Mouse (Mus musculus): ENCODE measurements around the gene Med16. TPM values are rescaled to one million over a fixed set of nuclear protein-coding genes. Genes with fewer than 3 reads are reported as not detected.

Med16 gene
- polyA plus RNA-seq, 1 experiment = 103 TPM

DNA sequence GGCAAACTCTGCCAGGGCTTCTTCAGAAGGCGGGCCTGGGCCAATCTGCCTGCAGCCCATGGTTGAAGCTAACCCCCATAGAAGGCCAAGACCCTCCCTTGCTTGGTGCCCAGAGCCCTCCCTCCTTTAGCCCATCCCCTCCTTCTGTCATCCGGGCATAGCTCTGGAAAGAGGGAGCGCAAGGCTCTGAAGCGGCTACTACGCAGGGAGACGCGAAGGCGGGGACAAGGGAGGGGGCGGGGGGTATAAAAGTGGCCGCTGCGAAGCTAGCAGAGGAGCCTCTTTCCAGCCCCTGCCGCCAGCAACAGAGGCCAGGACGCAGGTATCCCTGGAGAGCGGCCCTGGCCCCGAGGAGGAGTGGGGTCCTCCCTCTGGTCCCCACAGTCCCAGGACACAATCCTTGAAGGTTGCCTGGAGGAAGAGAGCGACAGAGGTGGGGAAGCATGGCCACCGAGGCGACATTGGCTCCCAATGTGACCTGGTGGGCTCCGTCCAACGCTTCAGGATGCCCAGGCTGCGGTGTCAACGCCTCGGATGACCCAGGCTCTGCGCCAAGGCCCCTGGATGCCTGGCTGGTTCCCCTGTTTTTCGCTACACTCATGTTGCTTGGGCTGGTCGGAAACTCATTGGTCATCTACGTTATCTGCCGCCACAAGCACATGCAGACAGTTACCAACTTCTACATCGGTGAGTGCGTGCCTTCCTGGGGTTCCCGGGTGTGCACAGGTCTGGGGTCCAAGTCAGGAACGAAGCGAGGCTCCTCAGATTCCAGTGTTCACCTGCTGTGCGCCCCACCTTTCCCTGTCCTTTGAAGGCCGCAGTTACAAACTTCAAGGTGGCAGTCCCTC, 9.7 kb upstream of the Med16 start:
- TF ChIP-seq POLR2A (IDR thresholded peaks at IDR 0.05; ENCODE audit: control insufficient read depth, extremely low read depth, insufficient read depth, low read length, poor library complexity) (no peak), CTCF (IDR thresholded peaks at IDR 0.05; ENCODE audit: borderline replicate concordance, control insufficient read depth, extremely low read depth, insufficient read depth, low read length, poor library complexity) (no peak)
- Histone ChIP-seq H3K27ac (ENCODE audit: control insufficient read depth, insufficient read depth, low read length) (no peak overlapping the region), H3K4me1 (replicated peaks; ENCODE audit: control insufficient read depth, insufficient read depth, low read length) (peaks cover 39% of the 10 kb centered on the region), H3K4me3 (ENCODE audit: control insufficient read depth, insufficient read depth, low read length) (no peak overlapping the region), H3K36me3 (ENCODE audit: control insufficient read depth, insufficient read depth, low read length) (no peaks in the 10 kb centered on the region), H3K27me3 (ENCODE audit: control insufficient read depth, insufficient read depth, low read length) (no peaks in the 10 kb centered on the region; the same call in 1 of the 2 replicates)
- DNase-seq = no peak
- WGBS = 74% methylated on average over 35 of the region's 35 CpGs

DNA sequence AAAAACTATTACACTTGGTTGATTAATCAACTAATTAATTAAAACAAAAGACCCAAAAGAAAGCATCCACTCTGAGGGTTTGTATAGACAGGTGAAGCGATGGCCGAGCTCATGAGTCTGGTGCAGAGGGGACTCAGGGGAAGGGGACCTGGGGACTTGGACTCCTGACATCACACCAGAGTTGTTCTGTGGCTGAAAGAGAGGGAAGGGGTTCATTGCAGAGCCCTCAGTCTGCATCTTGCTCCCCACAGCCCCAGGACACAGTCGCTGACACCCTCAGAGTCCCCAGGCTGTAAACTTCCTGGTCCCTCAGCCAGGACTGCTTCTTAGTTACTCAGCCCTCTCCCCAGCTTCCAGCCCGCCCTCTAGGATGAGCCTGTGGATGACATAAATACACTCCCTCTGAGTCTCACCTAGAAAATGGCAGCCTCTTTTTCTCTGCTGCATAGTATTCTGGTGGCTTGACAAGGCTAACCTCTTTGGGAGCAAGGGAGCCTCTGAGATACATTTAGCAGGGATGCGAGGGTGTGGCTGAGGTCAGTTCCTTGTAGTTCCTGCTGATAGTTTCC, 8.9 kb upstream of the Med16 start:
- no peak for DNase-seq
- H3K36me3 ChIP-seq (ENCODE audit: control insufficient read depth, insufficient read depth, low read length) = no peaks in the 10 kb centered on the region
- no peaks in the 10 kb centered on the region; the same call in 1 of the 2 replicates for H3K27me3 ChIP-seq (ENCODE audit: control insufficient read depth, insufficient read depth, low read length)
- H3K4me1 ChIP-seq (replicated peaks; ENCODE audit: control insufficient read depth, insufficient read depth, low read length) = peaks cover 36% of the 10 kb centered on the region
- TF ChIP-seq POLR2A (IDR thresholded peaks at IDR 0.05; ENCODE audit: control insufficient read depth, extremely low read depth, insufficient read depth, low read length, poor library complexity) (no peak), CTCF (IDR thresholded peaks at IDR 0.05; ENCODE audit: borderline replicate concordance, control insufficient read depth, extremely low read depth, insufficient read depth, low read length, poor library complexity) (no peak)
- H3K27ac ChIP-seq (ENCODE audit: control insufficient read depth, insufficient read depth, low read length) = no peak overlapping the region
- WGBS = 87% methylated on average over 5 of the region's 5 CpGs
- no peak overlapping the region for H3K4me3 ChIP-seq (ENCODE audit: control insufficient read depth, insufficient read depth, low read length)

DNA sequence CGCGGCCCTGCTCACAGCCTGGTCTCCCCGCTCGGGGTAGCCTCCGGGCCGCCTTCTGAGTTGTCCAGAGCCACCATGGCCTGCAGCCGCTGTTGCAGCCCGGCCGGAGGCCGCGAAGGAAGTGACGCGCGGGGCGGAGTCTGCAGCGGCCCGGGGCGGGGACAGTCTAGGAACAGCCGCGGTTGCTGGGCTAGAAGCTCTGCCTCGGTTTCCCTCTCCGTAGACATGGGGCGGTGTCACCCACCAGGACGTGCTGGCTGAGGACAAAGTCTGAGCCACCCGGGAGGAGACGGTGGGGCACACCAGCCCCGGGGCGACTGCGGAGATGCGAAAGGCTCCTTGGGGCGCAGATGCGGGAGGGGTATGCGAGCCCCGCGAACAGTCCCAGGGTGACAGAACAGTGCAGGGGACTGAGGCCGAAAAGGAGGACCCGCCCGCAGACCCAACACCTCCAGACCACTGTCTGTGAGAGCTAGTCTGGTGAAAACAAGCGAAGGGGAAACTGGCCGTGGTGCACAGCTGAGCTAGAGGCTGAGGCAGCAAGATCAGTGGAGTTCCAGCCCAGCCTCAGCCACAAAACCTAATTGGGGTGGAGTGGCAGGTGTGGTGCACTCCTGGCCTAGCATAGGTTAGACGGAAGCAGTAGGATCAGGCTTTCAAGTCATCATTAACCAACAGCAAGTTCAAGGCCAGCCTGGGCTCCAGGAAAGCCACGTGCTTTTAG, 8.2 kb upstream of the Med16 start, which contains the start of gene Kiss1r:
Kiss1r (plus strand) TSS at position 164 of the 724 bp plus-strand sequence.
- peak; percentile 90 for DNase-seq
- H3K4me3 ChIP-seq (ENCODE audit: control insufficient read depth, insufficient read depth, low read length) = peak within 1 kb of the TSS; percentile 97
- H3K4me1 ChIP-seq (replicated peaks; ENCODE audit: control insufficient read depth, insufficient read depth, low read length) = peaks cover 36% of the 10 kb centered on the region
- H3K27ac ChIP-seq (ENCODE audit: control insufficient read depth, insufficient read depth, low read length) = peak within 1 kb of the TSS; percentile 30; the same call in 1 of the 2 replicates
- 2% methylated on average over 42 of the region's 42 CpGs for WGBS
- TF ChIP-seq CTCF (IDR thresholded peaks at IDR 0.05; ENCODE audit: borderline replicate concordance, control insufficient read depth, extremely low read depth, insufficient read depth, low read length, poor library complexity) (0 out of 2 replicates have a peak, but pooled peaks have one; percentile 15), POLR2A (IDR thresholded peaks at IDR 0.05; ENCODE audit: control insufficient read depth, extremely low read depth, insufficient read depth, low read length, poor library complexity) (peak; percentile 82)
- H3K36me3 ChIP-seq (ENCODE audit: control insufficient read depth, insufficient read depth, low read length) = no peaks in the 10 kb centered on the region
- no peaks in the 10 kb centered on the region; the same call in 1 of the 2 replicates for H3K27me3 ChIP-seq (ENCODE audit: control insufficient read depth, insufficient read depth, low read length)

DNA sequence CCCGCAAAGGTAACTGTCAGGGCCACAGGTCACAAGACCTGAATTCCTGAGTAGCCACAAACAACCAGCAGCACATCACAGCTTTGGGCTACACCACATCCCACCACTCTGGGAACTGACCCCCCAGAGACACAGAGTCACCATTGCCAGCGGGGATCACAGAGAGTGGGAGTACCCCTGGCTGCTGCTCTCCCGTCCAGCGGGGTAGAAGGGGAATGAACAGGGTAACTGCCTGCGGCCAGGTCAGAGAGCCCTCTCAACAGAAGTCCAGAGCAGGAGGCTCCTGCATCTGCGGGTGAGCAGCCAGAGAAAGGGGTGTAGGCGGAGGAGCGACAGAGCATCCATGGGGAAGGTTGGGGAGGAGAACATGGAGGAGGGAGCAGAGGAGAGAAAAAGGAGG, 7.4 kb upstream of the Med16 start:
- H3K27ac ChIP-seq (ENCODE audit: control insufficient read depth, insufficient read depth, low read length) = no peak overlapping the region
- peak overlapping the region; percentile 97 for H3K4me3 ChIP-seq (ENCODE audit: control insufficient read depth, insufficient read depth, low read length)
- no peaks in the 10 kb centered on the region; the same call in 1 of the 2 replicates for H3K27me3 ChIP-seq (ENCODE audit: control insufficient read depth, insufficient read depth, low read length)
- H3K4me1 ChIP-seq (replicated peaks; ENCODE audit: control insufficient read depth, insufficient read depth, low read length) = peaks cover 36% of the 10 kb centered on the region
- DNase-seq = no peak
- no peaks in the 10 kb centered on the region for H3K36me3 ChIP-seq (ENCODE audit: control insufficient read depth, insufficient read depth, low read length)
- WGBS = 35% methylated on average over 8 of the region's 8 CpGs
- no peak for TF ChIP-seq CTCF (IDR thresholded peaks at IDR 0.05; ENCODE audit: borderline replicate concordance, control insufficient read depth, extremely low read depth, insufficient read depth, low read length, poor library complexity)
- TF ChIP-seq POLR2A (IDR thresholded peaks at IDR 0.05; ENCODE audit: control insufficient read depth, extremely low read depth, insufficient read depth, low read length, poor library complexity) = no peak

DNA sequence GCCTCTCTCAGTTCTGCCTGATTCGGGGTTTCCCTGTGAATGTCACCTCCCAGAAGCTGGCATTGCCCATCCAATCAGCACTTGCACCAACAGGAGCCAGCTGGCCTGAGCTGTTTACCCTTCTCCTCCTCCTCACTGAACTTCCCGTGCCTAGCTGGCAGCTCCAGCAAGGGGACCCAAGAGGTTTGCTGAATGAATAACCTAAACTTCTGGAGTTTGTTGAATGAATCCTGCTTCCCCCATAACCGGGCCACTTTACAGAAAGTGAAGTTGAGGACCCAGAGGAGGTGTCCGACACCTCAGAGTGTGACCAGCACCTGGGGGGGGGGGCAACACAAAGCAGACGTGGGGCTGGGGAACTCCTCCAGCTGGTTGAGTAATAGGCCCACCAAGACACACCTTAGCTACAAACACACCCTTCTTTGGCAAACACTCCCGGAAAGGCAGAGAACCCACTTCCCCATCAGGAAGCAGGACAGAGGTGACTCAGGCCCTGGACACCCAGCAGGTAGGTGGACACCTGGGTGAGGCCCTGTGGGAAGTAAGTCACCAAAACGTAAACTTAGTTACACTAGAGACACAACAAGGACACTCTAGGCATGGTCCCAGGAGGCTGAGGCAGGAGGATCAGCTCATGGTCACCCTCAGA, 6.3 kb upstream of the Med16 start:
- H3K4me3 ChIP-seq (ENCODE audit: control insufficient read depth, insufficient read depth, low read length) = no peak overlapping the region
- H3K27ac ChIP-seq (ENCODE audit: control insufficient read depth, insufficient read depth, low read length) = no peak overlapping the region
- H3K4me1 ChIP-seq (replicated peaks; ENCODE audit: control insufficient read depth, insufficient read depth, low read length) = peaks cover 28% of the 10 kb centered on the region
- 65% methylated on average over 7 of the region's 7 CpGs for WGBS
- DNase-seq = no peak
- no peak for TF ChIP-seq POLR2A (IDR thresholded peaks at IDR 0.05; ENCODE audit: control insufficient read depth, extremely low read depth, insufficient read depth, low read length, poor library complexity)
- no peak for TF ChIP-seq CTCF (IDR thresholded peaks at IDR 0.05; ENCODE audit: borderline replicate concordance, control insufficient read depth, extremely low read depth, insufficient read depth, low read length, poor library complexity)
- no peaks in the 10 kb centered on the region for H3K36me3 ChIP-seq (ENCODE audit: control insufficient read depth, insufficient read depth, low read length)
- H3K27me3 ChIP-seq (ENCODE audit: control insufficient read depth, insufficient read depth, low read length) = no peaks in the 10 kb centered on the region; the same call in 1 of the 2 replicates

All from thymus, adult 2 months (tissue).